Mouse (Mus musculus) Patski (cell line): ENCODE results near the gene Gm11492. TPM values are rescaled to one million over a fixed set of nuclear protein-coding genes. Genes with fewer than 3 reads are reported as not detected.

Experiments
- ATAC-seq: fragments of 100-300 bp; one replicate; pipeline ENCODE4 v1.8.0; 2021
- CTCF ChIA-PET: fragments of 350-600 bp; sonication (Branson Sonifier 250); formaldehyde crosslinking; loops from one replicate; lab custom pipeline; 2022; ENCODE audit warnings: inconsistent platforms; lab: Charles Lee
- POLR2A ChIA-PET: fragments of 350-600 bp; sonication (Branson Sonifier 250); formaldehyde crosslinking; loops from one replicate; lab custom pipeline; 2022; ENCODE audit warnings: antibody characterized with exemption, inconsistent platforms; lab: Charles Lee
- DNase-seq: peaks from one replicate; pipeline ENCODE4 v3.0.0-alpha.2; 2011; ENCODE audit warnings: low read depth, low spot score
- H3K27me3 ChIP-seq: fragments of 371-371 bp; one replicate; pipeline ENCODE4 v1.5.1; 2021
- CTCF ChIP-seq: fragments of 100-300 bp; IDR thresholded peaks from one replicate; pipeline ENCODE4 v1.5.1; 2021
- in situ Hi-C: fragments of 300-500 bp; cut with MboI; formaldehyde crosslinking; loops from 3 replicates; pipeline ENCODE4 v1.11.1; 2018; ENCODE audit warnings: low pct_unique_long_range_greater_than_20kb, mixed read lengths
- polyA plus RNA-seq: library from polyadenylated mRNA; unstranded; gene quantifications from one replicate; pipeline ENCODE4 v1.2.3, GENCODE M21; 2021

Gm11492 gene
- not detected for polyA plus RNA-seq

DNA sequence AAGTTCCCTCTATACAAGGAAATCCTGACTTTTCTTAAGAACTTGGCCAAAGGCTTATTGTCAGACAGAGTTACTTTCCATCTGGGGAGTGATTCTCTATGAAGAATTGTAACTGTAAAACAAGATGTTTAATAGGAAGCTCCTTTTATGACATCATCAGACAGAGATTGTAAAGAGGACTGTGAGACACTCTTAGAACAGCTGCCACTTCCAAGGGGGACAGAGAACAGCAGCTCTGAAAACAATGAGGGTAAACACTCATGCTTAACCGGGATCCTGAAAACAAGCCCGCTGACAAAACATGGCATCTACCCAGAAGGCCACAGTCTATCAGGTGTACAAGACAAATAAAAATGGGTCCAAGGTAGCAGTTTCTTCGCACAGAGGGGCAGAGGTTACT is at the start of gene Gm11492:
Gene Gm11492, plus strand, starts transcription at position 153 of the 400 bp plus-strand sequence.
- CTCF ChIA-PET, result interaction anchor here (1.4 to 1.9 kb wide), 4 partner anchors 9 to 18 kb away, joined by 3 to 6 read pairs (median 4); no protein-coding TSS in a partner anchor
- TF ChIP-seq CTCF, result no peak
- POLR2A ChIA-PET, result no interaction called here

GRCm38 (mm10) chr11:87519260-87519659 is 47.2 kb upstream of the Gm11492 start:
- in situ Hi-C loops, result loop anchor here (5.0 kb wide), 1 partner anchor 92 kb away; no protein-coding TSS in a partner anchor
- peak; percentile 79 for ATAC-seq
- TF ChIP-seq CTCF, result peak; percentile 92
- ChIA-PET POLR2A (interaction anchor here (1.7 kb wide), 1 partner anchor 76 kb away, joined by 4 read pairs; no protein-coding TSS in a partner anchor), CTCF (interaction anchor here (0.9 to 2.0 kb wide), 6 partner anchors 13 to 305 kb away, joined by 3 to 5 read pairs (median 3); no protein-coding TSS in a partner anchor)
- no peaks in the 10 kb centered on the region for H3K27me3 ChIP-seq
- DNase-seq, result peak; percentile 25

More for the DNA sequence above, at the start of gene Gm11492:
- in situ Hi-C loops, result no loop called here
- no peaks in the 10 kb centered on the region for H3K27me3 ChIP-seq
- ATAC-seq (no peak), DNase-seq (no peak)

DNA sequence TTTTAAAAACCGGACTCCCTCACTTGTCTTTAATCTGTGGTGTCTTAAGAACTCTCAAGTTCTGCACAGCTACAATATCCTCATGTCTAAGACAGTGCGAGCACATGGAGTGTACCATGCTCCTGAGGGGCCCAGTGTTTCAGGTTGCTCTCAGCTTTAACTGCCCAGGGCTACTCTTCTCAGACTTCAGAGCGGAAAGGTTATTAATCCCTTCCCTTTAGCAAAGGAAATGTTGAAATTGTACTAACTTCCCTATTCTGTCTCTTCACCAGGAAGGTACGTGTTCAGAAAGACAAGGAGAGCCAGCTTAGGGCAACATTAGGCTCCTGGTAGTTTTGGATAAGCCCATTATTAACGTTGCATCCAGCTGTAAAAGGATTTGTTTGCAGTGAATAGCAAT is 43.0 kb upstream of the Gm11492 start:
- ATAC-seq (no peak), DNase-seq (no peak)
- POLR2A ChIA-PET, result no interaction called here
- TF ChIP-seq CTCF, result no peak
- no peaks in the 10 kb centered on the region for H3K27me3 ChIP-seq
- in situ Hi-C loops, result no loop called here
- CTCF ChIA-PET, result interaction anchor here (1.7 to 3.0 kb wide), 2 partner anchors 10 to 11 kb away, joined by 7 to 8 read pairs; no protein-coding TSS in a partner anchor

- no peak for TF ChIP-seq CTCF
- H3K27me3 ChIP-seq, result no peaks in the 10 kb centered on the region
- ChIA-PET POLR2A (no interaction called here), CTCF (interaction anchor here (3.0 kb wide), 1 partner anchor 11 kb away, joined by 8 read pairs; no protein-coding TSS in a partner anchor)
- in situ Hi-C loops, result no loop called here
- ATAC-seq, result no peak
- DNase-seq, result no peak
These were observed 42.5 kb upstream of the Gm11492 start for GRCm38 (mm10) chr11:87523967-87524366.

DNA sequence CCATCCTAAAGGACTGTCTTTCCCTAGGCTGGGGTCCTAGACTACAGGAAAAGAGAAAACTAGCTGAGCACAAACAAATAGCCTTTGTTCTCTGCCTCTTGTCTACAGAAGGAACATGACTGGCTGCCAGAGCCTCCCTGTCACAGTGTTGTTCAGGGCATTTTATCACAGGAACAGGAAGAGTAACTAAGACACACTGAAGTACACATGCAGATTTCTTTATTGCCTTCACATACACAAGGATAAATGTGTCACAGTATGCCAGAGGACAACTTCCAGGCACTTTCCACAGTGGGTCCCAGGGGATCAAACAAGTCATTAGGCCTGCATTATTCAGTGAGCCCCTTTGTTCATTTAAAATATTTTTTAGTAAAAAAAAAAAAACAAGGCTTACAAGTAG is 41.7 kb upstream of the Gm11492 start:
- ATAC-seq (no peak), DNase-seq (no peak)
- TF ChIP-seq CTCF, result no peak
- ChIA-PET CTCF (no interaction called here), POLR2A (no interaction called here)
- in situ Hi-C loops, result no loop called here
- H3K27me3 ChIP-seq, result no peaks in the 10 kb centered on the region

GRCm38 (mm10) chr11:87527364-87527763 is 39.1 kb upstream of the Gm11492 start:
- DNase-seq (no peak), ATAC-seq (no peak)
- no peak for TF ChIP-seq CTCF
- ChIA-PET CTCF (no interaction called here), POLR2A (no interaction called here)
- no peaks in the 10 kb centered on the region for H3K27me3 ChIP-seq
- in situ Hi-C loops, result no loop called here

DNA sequence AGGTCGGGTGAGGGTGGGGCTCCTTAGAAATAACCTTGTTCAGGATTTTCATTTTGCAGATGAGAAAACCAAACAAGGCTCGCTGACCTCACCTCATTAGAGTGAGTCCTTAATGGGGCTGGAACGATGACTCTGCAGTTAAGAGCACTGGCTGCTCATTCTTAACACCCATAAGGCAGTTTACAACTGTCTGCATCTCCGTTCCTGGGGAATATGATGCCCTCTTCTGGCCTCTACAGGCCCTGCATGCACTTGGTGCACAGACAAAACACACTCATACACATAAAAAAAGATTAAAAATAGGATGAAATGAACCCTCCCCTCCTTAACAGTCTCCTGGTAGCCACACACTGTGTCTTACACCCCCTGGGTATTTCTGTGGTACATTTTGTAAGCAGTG is 38.5 kb upstream of the Gm11492 start:
- in situ Hi-C loops, result no loop called here

GRCm38 (mm10) chr11:87531695-87532094 is 34.8 kb upstream of the Gm11492 start:
- CTCF ChIA-PET, result interaction anchor here (1.4 to 2.2 kb wide), 4 partner anchors 12 to 25 kb away, joined by 3 to 6 read pairs (median 4); no protein-coding TSS in a partner anchor
- in situ Hi-C loops, result no loop called here
- H3K27me3 ChIP-seq, result no peaks in the 10 kb centered on the region
- no peak for DNase-seq
- POLR2A ChIA-PET, result interaction anchor here (0.8 kb wide), 1 partner anchor 48 kb away, joined by 3 read pairs; no protein-coding TSS in a partner anchor
- no peak for ATAC-seq
- TF ChIP-seq CTCF, result peak; percentile 54

More for the DNA sequence above, 38.5 kb upstream of the Gm11492 start:
- H3K27me3 ChIP-seq, result no peaks in the 10 kb centered on the region
- DNase-seq (no peak), ATAC-seq (no peak)
- TF ChIP-seq CTCF, result peak; percentile 43
- ChIA-PET CTCF (no interaction called here), POLR2A (no interaction called here)

DNA sequence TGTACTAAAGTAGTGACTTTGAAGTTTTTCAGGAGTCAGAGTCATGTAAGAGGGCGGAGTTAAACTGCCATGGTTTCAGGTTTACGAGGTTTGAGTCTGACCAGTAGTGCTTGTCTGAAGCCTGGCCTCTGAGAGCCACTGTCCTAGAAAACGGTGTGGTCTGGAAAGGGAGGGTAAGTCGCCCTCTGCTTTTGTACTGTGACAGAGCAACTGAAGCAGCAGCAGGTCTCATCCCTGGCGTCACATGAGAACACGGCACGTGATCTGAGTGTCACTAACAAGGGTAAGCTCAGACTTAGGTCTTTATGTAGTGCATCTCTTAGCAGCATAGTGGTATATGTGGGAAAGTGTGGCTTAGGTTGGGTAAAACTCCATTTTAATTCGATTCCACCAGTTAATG is 24.2 kb upstream of the Gm11492 start:
- in situ Hi-C loops, result no loop called here
- POLR2A ChIA-PET, result no interaction called here
- CTCF ChIA-PET, result no interaction called here
- H3K27me3 ChIP-seq, result no peaks in the 10 kb centered on the region
- no peak for ATAC-seq
- TF ChIP-seq CTCF, result no peak
- DNase-seq, result no peak

- in situ Hi-C loops, result no loop called here
- ChIA-PET CTCF (no interaction called here), POLR2A (no interaction called here)
- no peak for TF ChIP-seq CTCF
- no peak for DNase-seq
- no peak for ATAC-seq
- no peaks in the 10 kb centered on the region for H3K27me3 ChIP-seq
These were observed 23.5 kb upstream of the Gm11492 start for GRCm38 (mm10) chr11:87542906-87543305.

GRCm38 (mm10) chr11:87553342-87553741 is 13.1 kb upstream of the Gm11492 start:
- DNase-seq (no peak), ATAC-seq (no peak)
- H3K27me3 ChIP-seq, result no peaks in the 10 kb centered on the region
- TF ChIP-seq CTCF, result no peak
- in situ Hi-C loops, result no loop called here
- POLR2A ChIA-PET, result no interaction called here
- CTCF ChIA-PET, result no interaction called here
